Mouse (Mus musculus) thymus, adult 2 months (tissue): ENCODE measurements around the gene Ush2a.

ENCODE experiments used
- CTCF ChIP-seq: fragments of 200-500 bp; IDR thresholded peaks from 2 replicates; pipeline ENCODE4 v1.5.1; 2012; ENCODE audit warnings: mild to moderate bottlenecking, control low read depth, low read length, moderate library complexity, borderline replicate concordance; ENCODE audit not compliant: control insufficient read depth, poor library complexity, insufficient read depth; ENCODE audit errors: extremely low read depth
- POLR2A ChIP-seq: fragments of 200-500 bp; IDR thresholded peaks from 2 replicates; pipeline ENCODE4 v1.6.1; 2012; ENCODE audit warnings: mild to moderate bottlenecking, low read length, control low read depth, moderate library complexity; ENCODE audit not compliant: control insufficient read depth, poor library complexity, insufficient read depth; ENCODE audit errors: extremely low read depth

DNA sequence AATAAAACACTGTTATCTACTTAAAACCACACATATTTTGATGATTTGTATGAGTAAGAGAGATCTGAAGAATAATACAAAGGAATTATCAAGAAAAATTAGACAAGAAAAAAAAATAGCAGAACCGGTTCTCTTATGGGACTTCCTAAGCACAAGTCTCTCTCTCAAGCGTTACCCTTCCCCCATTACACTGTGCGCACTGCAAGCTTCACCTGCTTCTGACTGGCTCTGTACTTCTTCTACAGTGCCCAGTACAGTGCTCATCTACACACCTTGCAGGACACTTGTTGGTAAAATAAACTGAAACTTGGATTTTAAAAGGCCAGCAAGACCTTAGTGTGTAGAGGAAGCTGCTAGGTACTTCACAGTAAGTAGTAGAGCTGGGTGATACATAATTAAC is 736.1 kb downstream of the Ush2a start:
- no peak for TF ChIP-seq CTCF
- no peak for TF ChIP-seq POLR2A
